Mouse (Mus musculus) G1E (cell line): Measurements from ENCODE around the gene Coro1b. TPM values are rescaled to one million over a fixed set of nuclear protein-coding genes. Genes with fewer than 3 reads are reported as not detected.
A peak's percentile ranks its signal among the peaks of the same experiment; 100 is the strongest.

Experiments
- ATAC-seq: 2 replicates; pipeline ENCODE4 v1.8.0; 2016; ENCODE audit warnings: mild to moderate bottlenecking; ENCODE audit not compliant: insufficient number of reproducible peaks, poor library complexity, low FRiP score, severe bottlenecking; ENCODE audit errors: extremely low read depth
- DNase-seq: peaks from one replicate; pipeline ENCODE4 v3.0.0; 2012; ENCODE audit warnings: low spot score
- H3K27me3 ChIP-seq: 2 replicates; pipeline ENCODE4 v1.6.1; 2012; ENCODE audit warnings: mild to moderate bottlenecking, low read length, inconsistent platforms; ENCODE audit not compliant: insufficient read depth
- H3K36me3 ChIP-seq: replicated peaks from 2 replicates; pipeline ENCODE3; 2012; ENCODE audit warnings: mild to moderate bottlenecking, inconsistent platforms
- H3K4me1 ChIP-seq: 2 replicates; pipeline ENCODE4 v1.6.1; 2012; ENCODE audit warnings: low read depth, low read length, inconsistent platforms, mixed read lengths; ENCODE audit not compliant: insufficient read depth
- H3K4me3 ChIP-seq: 2 replicates; pipeline ENCODE4 v1.5.1; 2012; ENCODE audit warnings: low read depth, mild to moderate bottlenecking, inconsistent platforms, low read length, moderate library complexity, mixed read lengths
- H3K9me3 ChIP-seq: replicated peaks from 2 replicates; pipeline ENCODE4 v1.6.1; 2012; ENCODE audit warnings: inconsistent platforms
- CTCF ChIP-seq: IDR thresholded peaks from 2 replicates; pipeline ENCODE4 v1.5.1; 2012; ENCODE audit warnings: low read depth, low read length, inconsistent platforms, mixed read lengths
- GATA1 ChIP-seq: IDR thresholded peaks from 2 replicates; pipeline ENCODE4 v1.6.1; 2012; ENCODE audit warnings: borderline replicate concordance, low read length, inconsistent platforms, mixed read lengths
- GATA2 ChIP-seq: IDR thresholded peaks from 2 replicates; pipeline ENCODE4 v1.6.1; 2012; ENCODE audit warnings: low read depth, low read length, inconsistent platforms, borderline replicate concordance
- POLR2AphosphoS5 ChIP-seq: IDR thresholded peaks from 2 replicates; pipeline ENCODE4 v1.6.1; 2012; ENCODE audit warnings: low read depth, low read length, inconsistent platforms; ENCODE audit not compliant: insufficient replicate concordance
- TAL1 ChIP-seq: conservative IDR thresholded peaks from 2 replicates; pipeline ENCODE4 v1.6.1; 2012; ENCODE audit warnings: low read depth, low read length, inconsistent platforms, mixed read lengths
- polyA plus RNA-seq: library from polyadenylated mRNA; stranded (reverse); fragments of >175 nt; gene quantifications from 2 replicates; pipeline ENCODE4 v1.2.3, GENCODE M21; 2012
- total RNA-seq, 2 experiments: library from RNA; stranded (forward) in 1 of 2; stranded (reverse) in 1 of 2; fragments of 200-1000 nt in 1 of 2; fragments of >200 nt in 1 of 2; fragmentation: Nextera tagmentation in 1 of 2; gene quantifications; 2 replicates each; pipeline ENCODE4 v1.2.3; 2014 to 2017

The Coro1b gene
- 325 and 345 TPM in 2 replicates for total RNA-seq (2014; fragmentation: Nextera tagmentation)
- total RNA-seq (2017): 157 and 189 TPM in 2 replicates
- polyA plus RNA-seq: 134 and 177 TPM in 2 replicates

GRCm38 (mm10) chr19:4148491-4148806, at the start of gene Coro1b:
TSS of gene Coro1b (plus strand) at chr19:4148619.
- Histone ChIP-seq H3K36me3 (peaks cover 44% of the 10 kb centered on the region), H3K9me3 (no peaks in the 10 kb centered on the region), H3K27me3 (peaks cover 9% of the 10 kb centered on the region; the same call in 1 of the 2 replicates), H3K4me3 (peak within 1 kb of the TSS; percentile 82), H3K4me1 (peaks cover 50% of the 10 kb centered on the region)
- TF ChIP-seq GATA1 (no peak), POLR2AphosphoS5 (no peak), GATA2 (no peak), CTCF (no peak), TAL1 (no peak)
- ATAC-seq: peak; percentile 92
- DNase-seq: peak; percentile 91

- TF ChIP-seq GATA2: no peak
- TF ChIP-seq CTCF: peak; percentile 93
- Histone ChIP-seq H3K36me3 (peaks cover 47% of the 10 kb centered on the region), H3K27me3 (peaks cover 4% of the 10 kb centered on the region; the same call in 1 of the 2 replicates), H3K9me3 (no peaks in the 10 kb centered on the region), H3K4me3 (peak overlapping the region; percentile 85; the same call in 1 of the 2 replicates), H3K4me1 (peaks cover 58% of the 10 kb centered on the region)
- ATAC-seq: no peak
- DNase-seq: peak; percentile 81
Observed at GRCm38 (mm10) chr19:4099056-4099455, 49.4 kb upstream of the Coro1b start.

- peaks cover 56% of the 10 kb centered on the region for H3K4me1 ChIP-seq
- H3K9me3 ChIP-seq: no peaks in the 10 kb centered on the region
- peaks cover 56% of the 10 kb centered on the region for H3K36me3 ChIP-seq
- H3K4me3 ChIP-seq: peak within 1 kb of the TSS; percentile 85
- TF ChIP-seq GATA1: no peak
- no peak for TF ChIP-seq CTCF
- TF ChIP-seq TAL1: no peak
- TF ChIP-seq POLR2AphosphoS5: no peak
- no peak for TF ChIP-seq GATA2
- DNase-seq (peak; percentile 83), ATAC-seq (no peak)
- no peaks in the 10 kb centered on the region; the same call in 1 of the 2 replicates for H3K27me3 ChIP-seq
Observed at GRCm38 (mm10) chr19:4099837-4100717, 48.3 kb upstream of the Coro1b start, which contains the start of gene Pitpnm1. TSS of gene Pitpnm1 (plus strand) at chr19:4099998.

GRCm38 (mm10) chr19:4100718-4101261, 47.6 kb upstream of the Coro1b start:
- H3K4me3 ChIP-seq: peak overlapping the region; percentile 85
- DNase-seq: peak; percentile 46
- no peaks in the 10 kb centered on the region; the same call in 1 of the 2 replicates for H3K27me3 ChIP-seq
- H3K4me1 ChIP-seq: peaks cover 56% of the 10 kb centered on the region
- H3K9me3 ChIP-seq: no peaks in the 10 kb centered on the region
- peaks cover 63% of the 10 kb centered on the region for H3K36me3 ChIP-seq
- TF ChIP-seq GATA1 (no peak), GATA2 (no peak), CTCF (no peak), POLR2AphosphoS5 (no peak), TAL1 (no peak)
- no peak for ATAC-seq

GRCm38 (mm10) chr19:4101466-4101865, 47.0 kb upstream of the Coro1b start:
- Histone ChIP-seq H3K4me1 (peaks cover 51% of the 10 kb centered on the region), H3K27me3 (no peaks in the 10 kb centered on the region; the same call in 1 of the 2 replicates), H3K9me3 (no peaks in the 10 kb centered on the region), H3K36me3 (peaks cover 67% of the 10 kb centered on the region), H3K4me3 (no peak overlapping the region; the same call in 1 of the 2 replicates)
- DNase-seq (no peak), ATAC-seq (no peak)
- TF ChIP-seq POLR2AphosphoS5 (no peak), GATA1 (no peak), TAL1 (no peak), GATA2 (no peak), CTCF (no peak)

GRCm38 (mm10) chr19:4102049-4102448, 46.4 kb upstream of the Coro1b start:
- TF ChIP-seq GATA2 (no peak), TAL1 (no peak), POLR2AphosphoS5 (no peak), CTCF (no peak), GATA1 (no peak)
- no peaks in the 10 kb centered on the region; the same call in 1 of the 2 replicates for H3K27me3 ChIP-seq
- ATAC-seq (no peak), DNase-seq (no peak)
- peaks cover 73% of the 10 kb centered on the region for H3K36me3 ChIP-seq
- no peaks in the 10 kb centered on the region for H3K9me3 ChIP-seq
- peaks cover 47% of the 10 kb centered on the region for H3K4me1 ChIP-seq
- H3K4me3 ChIP-seq: no peak overlapping the region
